Mouse (Mus musculus): Measurements from ENCODE around the gene Cic. TPM values are rescaled to one million over a fixed set of nuclear protein-coding genes. Genes with fewer than 3 reads are reported as not detected.

The Cic gene
- total and polyA plus RNA-seq, 3 experiments, result 41.6 to 62.9 (median 62.8) TPM

GRCm38 (mm10) chr7:25314606-25315305, 47.3 kb downstream of the Cic start:
- Histone ChIP-seq H3K4me1 (ENCODE audit: control insufficient read depth, insufficient read depth, low read length) (peaks cover 3% of the 10 kb centered on the region; the same call in 1 of the 2 replicates), H3K27ac (no peak overlapping the region), H3K4me3 (no peak overlapping the region), H3K79me2 (replicated peaks; ENCODE audit: control insufficient read depth, insufficient read depth, low read length) (no peaks in the 10 kb centered on the region), H3K9ac (ENCODE audit: low read depth, low read length) (peak overlapping the region; percentile 22; the same call in 1 of the 2 replicates), H3K36me3 (ENCODE audit: control insufficient read depth, insufficient read depth, low read length) (no peaks in the 10 kb centered on the region), H3K27me3 (ENCODE audit: control insufficient read depth, insufficient read depth, low read length) (peaks cover 9% of the 10 kb centered on the region)
- no peak for DNase-seq
- intact Hi-C loops (cut with DNase I), result loop anchor here (5.0 kb wide), 1 partner anchor 83 kb away; the partner anchor contains the start of gene Lipe
- WGBS, result 3% methylated on average over 47 of the region's 51 CpGs
- TF ChIP-seq EP300 (IDR thresholded peaks at IDR 0.05; ENCODE audit: insufficient read depth, low read depth, low read length), result no peak

GRCm38 (mm10) chr7:25315306-25316041, 48.0 kb downstream of the Cic start:
- Histone ChIP-seq H3K27ac (no peak overlapping the region), H3K4me1 (ENCODE audit: control insufficient read depth, insufficient read depth, low read length) (peaks cover 3% of the 10 kb centered on the region; the same call in 1 of the 2 replicates), H3K27me3 (ENCODE audit: control insufficient read depth, insufficient read depth, low read length) (peaks cover 9% of the 10 kb centered on the region), H3K79me2 (replicated peaks; ENCODE audit: control insufficient read depth, insufficient read depth, low read length) (no peaks in the 10 kb centered on the region), H3K9ac (ENCODE audit: low read depth, low read length) (peak overlapping the region; percentile 22), H3K36me3 (ENCODE audit: control insufficient read depth, insufficient read depth, low read length) (no peaks in the 10 kb centered on the region), H3K4me3 (peak overlapping the region; percentile 81)
- TF ChIP-seq CTCF (IDR thresholded peaks at IDR 0.05) (no peak), EP300 (IDR thresholded peaks at IDR 0.05; ENCODE audit: insufficient read depth, low read depth, low read length) (no peak), POLR2A (IDR thresholded peaks at IDR 0.05; ENCODE audit: insufficient read depth, low read depth, low read length) (no peak)
- peak; percentile 22 to 47 for DNase-seq
- intact Hi-C loops (cut with DNase I), result loop anchor here (1.0 to 5.0 kb wide), 4 partner anchors 17 to 82 kb away; partner anchors contain the start of gene Lipe
- 1% methylated on average over 66 of the region's 69 CpGs for WGBS

GRCm38 (mm10) chr7:25316532-25317445, 49.3 kb downstream of the Cic start, which contains the start of gene Megf8:
Gene Megf8, plus strand, starts transcription at chr7:25317164.
- H3K27ac ChIP-seq, result peak within 1 kb of the TSS; percentile 80
- no peaks in the 10 kb centered on the region for H3K36me3 ChIP-seq (ENCODE audit: control insufficient read depth, insufficient read depth, low read length)
- peak within 1 kb of the TSS; percentile 77 for H3K9ac ChIP-seq (ENCODE audit: low read depth, low read length)
- WGBS, result 4% methylated on average over 51 of the region's 52 CpGs
- peaks cover 7% of the 10 kb centered on the region for H3K27me3 ChIP-seq (ENCODE audit: control insufficient read depth, insufficient read depth, low read length)
- DNase-seq, result peak; percentile 90 to 95
- intact Hi-C loops (cut with DNase I), result loop anchor here (1.0 to 5.0 kb wide), 4 partner anchors 18 to 81 kb away; partner anchors contain the start of gene Lipe
- peaks cover 3% of the 10 kb centered on the region; the same call in 1 of the 2 replicates for H3K4me1 ChIP-seq (ENCODE audit: control insufficient read depth, insufficient read depth, low read length)
- TF ChIP-seq EP300 (IDR thresholded peaks at IDR 0.05; ENCODE audit: insufficient read depth, low read depth, low read length) (peak; percentile 82), CTCF (IDR thresholded peaks at IDR 0.05) (peak; percentile 96), POLR2A (IDR thresholded peaks at IDR 0.05; ENCODE audit: insufficient read depth, low read depth, low read length) (peak; percentile 71)
- no peaks in the 10 kb centered on the region for H3K79me2 ChIP-seq (replicated peaks; ENCODE audit: control insufficient read depth, insufficient read depth, low read length)
- peak within 1 kb of the TSS; percentile 81 for H3K4me3 ChIP-seq

- TF ChIP-seq CTCF (IDR thresholded peaks at IDR 0.05), result no peak
- no peak for TF ChIP-seq EP300 (IDR thresholded peaks at IDR 0.05; ENCODE audit: insufficient read depth, low read depth, low read length)
- TF ChIP-seq POLR2A (IDR thresholded peaks at IDR 0.05; ENCODE audit: insufficient read depth, low read depth, low read length), result no peak
- peak overlapping the region; percentile 80 for H3K27ac ChIP-seq
- H3K27me3 ChIP-seq (ENCODE audit: control insufficient read depth, insufficient read depth, low read length), result peaks cover 7% of the 10 kb centered on the region
- peak; percentile 19 to 45 for DNase-seq
- no peaks in the 10 kb centered on the region for H3K79me2 ChIP-seq (replicated peaks; ENCODE audit: control insufficient read depth, insufficient read depth, low read length)
- peak overlapping the region; percentile 81 for H3K4me3 ChIP-seq
- no peaks in the 10 kb centered on the region for H3K36me3 ChIP-seq (ENCODE audit: control insufficient read depth, insufficient read depth, low read length)
- WGBS, result 29% methylated on average over 21 of the region's 21 CpGs
- intact Hi-C loops (cut with DNase I), result loop anchor here (5.0 kb wide), 1 partner anchor 80 kb away; the partner anchor contains the start of gene Lipe
- peaks cover 3% of the 10 kb centered on the region; the same call in 1 of the 2 replicates for H3K4me1 ChIP-seq (ENCODE audit: control insufficient read depth, insufficient read depth, low read length)
- peak overlapping the region; percentile 77 for H3K9ac ChIP-seq (ENCODE audit: low read depth, low read length)
Measured at GRCm38 (mm10) chr7:25317446-25317999, 50.0 kb downstream of the Cic start.

- DNase-seq, result no peak
- no peak for TF ChIP-seq CTCF (IDR thresholded peaks at IDR 0.05)
- no peak for TF ChIP-seq EP300 (IDR thresholded peaks at IDR 0.05; ENCODE audit: insufficient read depth, low read depth, low read length)
- TF ChIP-seq POLR2A (IDR thresholded peaks at IDR 0.05; ENCODE audit: insufficient read depth, low read depth, low read length), result no peak
- Histone ChIP-seq H3K9ac (ENCODE audit: low read depth, low read length) (no peak overlapping the region), H3K36me3 (ENCODE audit: control insufficient read depth, insufficient read depth, low read length) (no peaks in the 10 kb centered on the region), H3K27ac (no peak overlapping the region), H3K27me3 (ENCODE audit: control insufficient read depth, insufficient read depth, low read length) (no peaks in the 10 kb centered on the region), H3K79me2 (replicated peaks; ENCODE audit: control insufficient read depth, insufficient read depth, low read length) (no peaks in the 10 kb centered on the region; the same call in 1 of the 2 replicates), H3K4me3 (no peak overlapping the region), H3K4me1 (ENCODE audit: control insufficient read depth, insufficient read depth, low read length) (peaks cover 3% of the 10 kb centered on the region)
- intact Hi-C loops (cut with DNase I), result no loop called here
- 25% methylated on average over 6 of the region's 6 CpGs for WGBS
Measured at GRCm38 (mm10) chr7:25322058-25322484, 54.6 kb downstream of the Cic start.

All from heart, adult 2 months (tissue).